Mouse (Mus musculus): ENCODE results near the gene Lrrc57. TPM values are rescaled to one million over a fixed set of nuclear protein-coding genes. Genes with fewer than 3 reads are reported as not detected.
"Not testable (repeated sequence)": the region's sequence is repeated elsewhere in the genome, so short reads cannot be mapped to it uniquely, and the experiment has no call there.

The Lrrc57 gene
- polyA plus RNA-seq, 1 experiment from 2014 or later, result 29.3 TPM

DNA sequence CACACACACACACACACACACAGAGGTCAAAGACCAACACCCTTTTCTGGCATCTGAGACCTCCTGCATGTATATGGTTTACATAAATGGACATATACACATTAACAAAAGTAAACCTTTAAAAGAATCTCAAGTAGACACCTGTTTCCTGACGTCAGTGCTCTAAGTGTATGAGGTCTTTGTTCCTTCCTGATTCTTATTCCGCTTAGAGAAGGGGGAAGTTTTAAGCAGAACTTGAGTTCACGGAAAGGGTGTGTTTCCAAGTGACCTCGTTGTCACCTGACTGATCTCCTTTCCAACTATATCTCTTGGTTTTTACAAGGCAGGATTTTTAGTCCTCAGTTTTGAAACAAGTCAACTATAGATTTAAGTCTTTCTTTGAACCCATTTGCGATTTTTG lies 31.0 kb downstream of the Lrrc57 start:
- no peak for DNase-seq (ENCODE audit: extremely low spot score, low spot score)
- WGBS, result 85% methylated on average over 5 of the region's 5 CpGs
- Histone ChIP-seq H3K4me1 (no peaks in the 10 kb centered on the region), H3K9me3 (no peaks in the 10 kb centered on the region), H3K36me3 (replicated peaks) (peaks cover 2% of the 10 kb centered on the region; the same call in 1 of the 2 replicates), H3K4me3 (no peak overlapping the region), H3K27ac (no peak overlapping the region), H3K27me3 (ENCODE audit: poor library complexity, severe bottlenecking) (no peaks in the 10 kb centered on the region)

DNA sequence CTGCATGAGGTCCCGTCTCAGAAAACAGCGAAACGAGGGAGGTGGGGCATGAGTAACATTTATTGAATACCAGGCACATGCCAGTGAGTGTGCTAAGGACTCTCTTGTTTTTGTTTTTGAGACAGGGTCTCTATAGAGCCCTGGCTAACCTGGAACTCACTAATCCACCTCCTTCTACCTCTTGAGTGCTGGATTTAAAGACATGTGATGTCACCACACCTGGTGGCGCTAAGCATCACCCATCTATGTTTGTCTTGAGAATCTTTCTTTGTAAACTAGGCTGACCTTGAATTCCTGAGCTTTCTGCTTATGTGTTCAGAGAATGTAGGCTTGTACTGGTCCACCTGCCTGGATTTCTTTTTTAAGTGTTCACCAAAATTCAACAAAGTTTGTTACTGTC lies 31.5 kb downstream of the Lrrc57 start:
- Histone ChIP-seq H3K9me3 (no peaks in the 10 kb centered on the region), H3K27ac (no peak overlapping the region), H3K27me3 (ENCODE audit: poor library complexity, severe bottlenecking) (no peaks in the 10 kb centered on the region), H3K4me1 (no peaks in the 10 kb centered on the region), H3K36me3 (replicated peaks) (peaks cover 2% of the 10 kb centered on the region; the same call in 1 of the 2 replicates), H3K4me3 (no peak overlapping the region)
- DNase-seq (ENCODE audit: extremely low spot score, low spot score), result no peak
- WGBS, result 88% methylated on average over 4 of the region's 4 CpGs

DNA sequence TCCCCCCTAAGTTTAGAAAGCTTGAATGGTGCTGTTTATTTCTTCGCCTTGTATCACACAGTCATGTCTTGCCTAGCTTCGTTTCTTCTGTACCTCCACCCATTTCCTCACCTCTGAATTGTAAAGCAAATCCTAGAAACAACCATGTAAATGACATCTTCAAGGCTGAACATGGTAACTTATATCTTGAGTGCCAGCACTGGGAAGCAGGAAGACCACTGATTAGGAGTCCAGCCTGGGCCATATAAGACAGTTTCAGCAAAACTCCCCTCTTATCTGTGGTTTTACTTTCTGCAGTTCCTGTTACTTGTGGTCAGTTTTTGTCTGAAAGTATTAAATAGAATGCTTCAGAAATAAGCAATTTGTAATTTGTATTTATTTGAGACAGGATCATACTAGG lies 33.3 kb downstream of the Lrrc57 start:
- no peak for DNase-seq (ENCODE audit: extremely low spot score, low spot score)
- no peak overlapping the region for H3K27ac ChIP-seq
- no peak overlapping the region for H3K4me3 ChIP-seq
- peaks cover 12% of the 10 kb centered on the region for H3K36me3 ChIP-seq (replicated peaks)
- 93% methylated on average over 2 of the region's 2 CpGs for WGBS
- H3K27me3 ChIP-seq (ENCODE audit: poor library complexity, severe bottlenecking), result no peaks in the 10 kb centered on the region
- H3K9me3 ChIP-seq, result no peaks in the 10 kb centered on the region
- H3K4me1 ChIP-seq, result no peaks in the 10 kb centered on the region

DNA sequence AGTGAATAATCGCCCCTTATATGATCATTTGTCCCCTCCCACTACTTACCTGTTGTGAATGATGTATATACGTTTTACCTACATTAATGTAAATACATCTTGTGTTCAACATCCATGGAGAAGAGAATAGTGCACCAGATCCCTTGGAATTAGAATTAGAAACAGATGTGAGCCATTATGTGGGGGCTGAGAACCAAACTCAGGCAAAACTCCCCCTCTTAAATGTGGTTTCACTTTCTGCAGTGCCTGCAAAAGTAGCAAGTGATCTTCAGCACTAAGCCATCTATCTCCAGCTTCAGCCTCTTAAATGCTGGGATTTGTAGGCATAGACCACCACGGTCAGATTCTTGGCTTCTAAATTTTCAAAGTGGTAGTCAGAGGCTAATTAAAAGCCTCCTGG lies 34.2 kb downstream of the Lrrc57 start:
- 84% methylated on average over 3 of the region's 3 CpGs for WGBS
- no peak for DNase-seq (ENCODE audit: extremely low spot score, low spot score)
- Histone ChIP-seq H3K4me1 (no peaks in the 10 kb centered on the region), H3K4me3 (no peak overlapping the region), H3K9me3 (no peaks in the 10 kb centered on the region), H3K36me3 (replicated peaks) (peaks cover 14% of the 10 kb centered on the region), H3K27me3 (ENCODE audit: poor library complexity, severe bottlenecking) (no peaks in the 10 kb centered on the region), H3K27ac (no peak overlapping the region)

DNA sequence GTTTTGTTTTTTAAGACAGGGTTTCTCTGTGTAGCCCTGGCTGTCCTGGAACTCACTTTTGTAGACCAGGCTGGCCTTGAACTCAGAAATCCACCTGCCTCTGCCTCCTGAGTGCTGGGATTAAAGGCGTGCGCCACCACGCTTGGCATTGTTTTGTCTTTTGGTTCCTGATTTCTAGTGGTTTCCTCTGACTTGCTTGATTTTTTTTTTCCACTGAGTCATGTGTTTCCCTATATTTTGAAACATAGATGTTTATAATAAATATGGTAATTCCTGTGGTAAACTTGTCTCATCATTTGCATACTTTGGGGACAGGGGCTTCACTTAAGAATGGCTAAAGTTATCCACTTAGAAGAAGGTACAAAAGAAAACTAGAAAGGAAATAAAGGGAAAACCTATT lies 37.2 kb downstream of the Lrrc57 start:
- Histone ChIP-seq H3K36me3 (replicated peaks) (peaks cover 14% of the 10 kb centered on the region), H3K4me1 (peaks cover 13% of the 10 kb centered on the region)
- H3K9me3 ChIP-seq; DNase-seq (ENCODE audit: extremely low spot score, low spot score); H3K27me3 ChIP-seq (ENCODE audit: poor library complexity, severe bottlenecking); H3K27ac ChIP-seq; H3K4me3 ChIP-seq: not testable (repeated sequence)
- WGBS, result 95% methylated on average over 3 of the region's 3 CpGs

DNA sequence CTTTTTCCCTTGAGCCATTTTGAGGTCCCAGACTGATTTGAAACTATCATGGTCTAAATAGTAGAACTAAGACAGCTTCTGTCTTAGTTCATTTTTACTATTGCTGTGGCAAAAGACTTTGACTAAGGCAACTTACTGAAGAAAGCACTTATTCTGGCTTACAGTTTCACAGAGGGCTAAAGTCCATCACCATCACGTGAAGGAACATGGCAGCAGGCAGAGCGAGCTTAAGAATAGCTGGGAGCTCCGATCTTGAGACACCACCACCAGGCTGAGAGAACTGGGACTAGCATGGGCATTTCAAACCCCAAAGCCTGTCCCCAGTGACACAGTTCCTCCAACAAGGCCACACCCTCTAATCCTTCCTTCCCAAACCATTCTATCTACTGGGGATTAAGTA lies 38.2 kb downstream of the Lrrc57 start:
- no peak overlapping the region for H3K4me3 ChIP-seq
- no peaks in the 10 kb centered on the region for H3K9me3 ChIP-seq
- H3K27ac ChIP-seq, result no peak overlapping the region
- H3K4me1 ChIP-seq, result peaks cover 18% of the 10 kb centered on the region
- no peaks in the 10 kb centered on the region for H3K27me3 ChIP-seq (ENCODE audit: poor library complexity, severe bottlenecking)
- H3K36me3 ChIP-seq (replicated peaks), result peaks cover 14% of the 10 kb centered on the region
- WGBS, result 92% methylated on average over 3 of the region's 3 CpGs
- DNase-seq (ENCODE audit: extremely low spot score, low spot score), result no peak

DNA sequence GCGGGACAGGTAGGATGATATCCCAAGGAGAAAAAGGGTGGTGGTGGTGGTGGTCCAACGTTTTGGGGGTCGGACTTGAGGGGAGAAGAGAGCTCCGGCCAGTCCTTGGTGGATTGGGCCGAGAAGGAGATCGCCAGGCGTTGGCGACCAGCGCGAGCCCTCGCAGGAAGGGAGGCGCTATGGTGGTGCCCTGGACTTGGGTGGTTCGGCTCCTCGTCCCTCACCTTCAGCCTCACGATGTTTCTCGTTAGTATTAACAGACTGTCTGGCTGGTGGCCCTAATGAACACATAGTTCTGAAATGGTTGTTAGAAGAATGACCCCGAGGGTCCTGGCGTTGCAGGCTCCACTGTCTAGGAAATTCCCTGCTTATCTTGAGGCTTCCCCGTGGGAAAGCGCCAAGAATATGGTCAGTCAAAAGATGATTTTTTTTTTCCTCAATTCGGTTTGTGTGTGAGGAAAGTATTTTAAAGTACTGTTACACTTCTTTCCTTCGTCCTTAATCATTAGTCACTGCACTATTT lies 41.5 kb downstream of the Lrrc57 start:
- peak overlapping the region; percentile 73 for H3K4me3 ChIP-seq
- peaks cover 14% of the 10 kb centered on the region for H3K36me3 ChIP-seq (replicated peaks)
- no peak for DNase-seq (ENCODE audit: extremely low spot score, low spot score)
- under 1% methylated on average over 22 of the region's 22 CpGs for WGBS
- H3K4me1 ChIP-seq, result peaks cover 26% of the 10 kb centered on the region
- H3K9me3 ChIP-seq, result no peaks in the 10 kb centered on the region
- H3K27me3 ChIP-seq (ENCODE audit: poor library complexity, severe bottlenecking), result no peaks in the 10 kb centered on the region
- H3K27ac ChIP-seq, result peak overlapping the region; percentile 89

DNA sequence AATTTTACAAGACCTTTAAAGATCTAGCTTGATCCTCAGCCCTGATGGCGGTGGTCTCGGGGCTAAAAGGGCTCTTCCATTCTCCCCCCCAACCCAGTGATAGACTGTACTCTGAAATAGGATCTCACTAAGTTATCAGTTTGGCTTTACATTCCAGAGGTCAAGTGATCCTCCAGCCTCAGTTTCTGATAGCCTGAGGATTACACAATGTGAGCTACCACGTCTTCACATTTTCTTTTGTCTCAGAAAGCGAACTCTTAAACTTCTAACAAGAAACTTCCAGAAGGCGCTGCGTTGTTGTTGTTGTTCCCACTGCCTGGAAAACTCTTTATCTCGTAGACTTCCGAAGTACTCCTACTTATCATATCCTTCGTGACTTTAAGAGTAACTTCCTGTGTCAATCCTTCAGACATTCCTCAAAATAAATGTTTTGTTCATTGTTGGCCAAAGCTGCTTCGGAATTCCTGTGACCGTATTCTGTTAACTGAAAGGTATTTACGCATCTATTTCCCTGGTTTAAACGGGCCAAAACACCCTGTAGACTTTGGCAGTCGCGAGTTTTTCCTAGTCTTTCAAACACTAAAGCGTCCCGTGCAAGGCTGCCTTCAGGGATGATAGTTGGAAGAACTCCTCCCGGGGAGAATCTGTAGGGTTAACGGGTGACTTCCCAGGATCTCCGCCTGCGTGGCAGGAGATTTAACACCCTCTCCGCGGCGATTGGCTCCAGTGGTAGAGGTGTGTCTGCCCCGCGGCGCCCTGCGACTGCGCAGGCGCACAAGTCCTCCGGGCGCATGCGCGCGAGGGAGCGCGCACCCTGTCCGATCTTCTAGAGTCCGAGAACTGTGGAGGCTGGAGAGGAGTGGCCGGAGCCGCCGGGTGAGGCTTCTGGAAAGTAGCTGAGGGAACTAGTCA lies 42.2 kb downstream of the Lrrc57 start, which contains the start of gene Snap23:
Gene Snap23 (plus strand): TSS at position 786 of the 912 bp plus-strand sequence.
- Histone ChIP-seq H3K27ac (peak within 1 kb of the TSS; percentile 89), H3K9me3 (no peaks in the 10 kb centered on the region), H3K4me1 (peaks cover 30% of the 10 kb centered on the region), H3K4me3 (peak within 1 kb of the TSS; percentile 73), H3K27me3 (ENCODE audit: poor library complexity, severe bottlenecking) (no peaks in the 10 kb centered on the region), H3K36me3 (replicated peaks) (peaks cover 14% of the 10 kb centered on the region)
- WGBS, result 2% methylated on average over 42 of the region's 42 CpGs
- peak; percentile 94 for DNase-seq (ENCODE audit: extremely low spot score, low spot score)

DNA sequence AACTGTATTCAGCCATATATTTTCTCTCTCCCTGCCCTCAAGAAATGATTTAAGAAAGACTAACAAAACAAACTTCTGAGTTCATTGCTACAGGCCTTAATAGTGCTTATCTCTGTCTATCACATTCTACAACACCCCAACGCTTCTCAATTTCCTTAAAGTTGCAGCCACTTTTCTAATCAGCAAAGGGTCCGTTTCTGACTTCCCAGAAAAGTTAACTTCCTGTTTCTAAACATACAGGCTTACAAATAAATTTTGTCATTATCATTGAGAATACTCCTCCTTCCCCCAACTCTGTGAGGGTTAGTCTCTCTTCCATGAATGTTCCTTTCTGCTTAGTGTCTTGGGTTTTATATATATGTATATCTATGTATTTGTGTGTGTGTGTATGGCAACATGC lies 44.0 kb downstream of the Lrrc57 start:
- no peak for DNase-seq (ENCODE audit: extremely low spot score, low spot score)
- Histone ChIP-seq H3K36me3 (replicated peaks) (peaks cover 8% of the 10 kb centered on the region), H3K4me3 (no peak overlapping the region), H3K27me3 (ENCODE audit: poor library complexity, severe bottlenecking) (no peaks in the 10 kb centered on the region), H3K4me1 (peaks cover 30% of the 10 kb centered on the region), H3K27ac (no peak overlapping the region), H3K9me3 (no peaks in the 10 kb centered on the region)
- 92% methylated on average over 2 of the region's 2 CpGs for WGBS

DNA sequence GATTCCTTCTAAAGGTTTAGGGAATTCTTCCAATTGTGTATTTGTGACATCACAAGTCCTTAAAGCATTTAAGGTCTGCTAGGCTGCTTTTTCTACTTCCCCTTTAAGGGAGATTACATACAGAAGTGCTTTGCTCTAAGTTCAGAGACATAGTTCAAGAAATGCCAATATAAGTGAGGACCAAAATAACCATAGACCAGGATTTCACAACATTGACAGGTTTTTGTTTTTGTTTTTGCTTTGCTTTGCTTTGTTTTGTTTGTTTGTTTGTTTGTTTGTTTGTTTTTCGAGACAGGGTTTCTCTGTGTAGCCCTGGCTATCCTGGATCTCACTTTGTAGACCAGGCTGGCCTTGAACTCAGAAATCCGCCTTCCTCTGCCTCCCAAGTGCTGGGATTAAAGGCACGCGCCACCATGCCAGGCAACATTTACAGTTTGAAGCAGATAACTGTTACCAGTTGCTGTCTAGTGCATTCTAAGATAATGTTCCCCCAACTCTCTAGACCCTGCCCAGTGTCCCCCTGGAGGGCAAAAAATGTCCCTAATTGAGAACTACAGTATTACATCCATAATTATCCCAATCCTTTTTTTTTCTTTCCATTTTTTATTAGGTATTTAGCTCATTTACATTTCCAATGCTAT lies 44.7 kb downstream of the Lrrc57 start:
- WGBS, result 91% methylated on average over 4 of the region's 4 CpGs
- H3K36me3 ChIP-seq (replicated peaks), result peaks cover 13% of the 10 kb centered on the region
- not testable (repeated sequence) for H3K9me3 ChIP-seq

DNA sequence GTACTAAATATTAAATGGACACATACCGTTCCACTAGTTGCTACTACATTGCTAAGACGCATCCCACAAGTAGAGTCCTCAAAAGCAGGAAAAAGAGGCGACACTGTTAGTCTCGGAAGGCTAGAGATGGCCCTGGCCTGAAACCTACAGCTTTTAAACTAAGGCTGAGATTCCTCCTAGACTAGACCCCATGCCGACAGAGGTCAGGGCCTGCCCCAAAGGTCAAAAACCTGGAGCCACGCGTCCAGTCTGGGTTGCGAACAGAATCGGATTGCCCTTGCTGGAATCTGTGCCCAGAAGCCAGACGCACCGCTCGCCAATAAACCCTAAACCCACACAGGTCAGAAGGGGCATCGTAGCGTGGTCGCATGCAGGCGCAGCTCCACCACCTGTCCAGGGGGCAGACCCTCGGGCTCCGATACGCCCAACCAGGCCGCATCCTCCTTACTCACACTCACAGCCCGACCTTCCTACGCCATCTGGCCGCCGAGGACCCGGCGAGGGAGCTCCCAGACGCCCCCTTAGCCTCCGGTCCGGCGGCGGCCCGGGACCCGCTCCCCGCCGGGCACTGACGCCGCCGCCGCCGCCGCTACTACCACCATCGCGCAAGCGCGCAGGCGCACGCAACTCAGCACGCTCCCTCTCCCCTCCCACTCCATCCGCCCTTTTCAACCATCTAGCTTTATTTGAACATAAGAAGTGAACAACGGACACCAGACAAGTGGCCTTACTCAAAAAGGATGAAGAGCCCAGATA lies 45.9 kb downstream of the Lrrc57 start, which contains the start of gene Zfp106:
Gene Zfp106 (minus strand): TSS at position 609 of the 756 bp plus-strand sequence.
- under 1% methylated on average over 50 of the region's 50 CpGs for WGBS
- peak; percentile 87 for DNase-seq (ENCODE audit: extremely low spot score, low spot score)
- H3K27ac ChIP-seq, result peak within 1 kb of the TSS; percentile 99

More for the DNA sequence above, 44.7 kb downstream of the Lrrc57 start:
- not testable (repeated sequence) for DNase-seq (ENCODE audit: extremely low spot score, low spot score); H3K27ac ChIP-seq; H3K27me3 ChIP-seq (ENCODE audit: poor library complexity, severe bottlenecking); H3K4me3 ChIP-seq
- peaks cover 30% of the 10 kb centered on the region for H3K4me1 ChIP-seq

DNA sequence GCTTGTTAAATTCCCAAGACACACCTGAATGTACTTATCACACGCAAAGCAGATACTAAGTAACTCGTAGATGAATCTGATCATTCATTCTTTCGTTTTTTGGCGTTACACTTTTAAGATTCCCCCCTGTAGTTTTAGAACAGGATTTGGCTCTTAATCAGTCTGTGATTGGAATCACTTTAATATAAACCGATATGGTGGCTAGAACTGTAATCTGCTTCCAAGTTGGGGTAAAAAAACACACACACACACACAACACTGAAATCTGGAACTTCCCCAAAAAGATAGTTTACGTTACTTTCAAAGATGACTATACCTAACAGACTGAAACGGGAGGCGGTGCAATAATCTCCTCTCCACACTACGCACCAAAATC lies 46.5 kb downstream of the Lrrc57 start:
- Histone ChIP-seq H3K27me3 (ENCODE audit: poor library complexity, severe bottlenecking) (no peaks in the 10 kb centered on the region), H3K9me3 (no peaks in the 10 kb centered on the region), H3K4me1 (peaks cover 17% of the 10 kb centered on the region), H3K36me3 (replicated peaks) (peaks cover 17% of the 10 kb centered on the region), H3K27ac (peak overlapping the region; percentile 99), H3K4me3 (peak overlapping the region; percentile 92)
- 26% methylated on average over 9 of the region's 9 CpGs for WGBS
- no peak for DNase-seq (ENCODE audit: extremely low spot score, low spot score)

More for the DNA sequence above, 45.9 kb downstream of the Lrrc57 start, which contains the start of gene Zfp106:
- H3K9me3 ChIP-seq, result no peaks in the 10 kb centered on the region
- peaks cover 17% of the 10 kb centered on the region for H3K36me3 ChIP-seq (replicated peaks)
- no peaks in the 10 kb centered on the region for H3K27me3 ChIP-seq (ENCODE audit: poor library complexity, severe bottlenecking)
- H3K4me1 ChIP-seq, result peaks cover 21% of the 10 kb centered on the region
- H3K4me3 ChIP-seq, result peak within 1 kb of the TSS; percentile 92

All from forebrain, embryonic 10.5 days (tissue).